Mouse (Mus musculus): Measurements from ENCODE around the gene Castor1. TPM values are rescaled to one million over a fixed set of nuclear protein-coding genes. Genes with fewer than 3 reads are reported as not detected.
A peak's percentile ranks its signal among the peaks of the same experiment; 100 is the strongest.

The Castor1 gene
- polyA plus RNA-seq, 1 experiment from 2014 or later, result 4.5 TPM

DNA sequence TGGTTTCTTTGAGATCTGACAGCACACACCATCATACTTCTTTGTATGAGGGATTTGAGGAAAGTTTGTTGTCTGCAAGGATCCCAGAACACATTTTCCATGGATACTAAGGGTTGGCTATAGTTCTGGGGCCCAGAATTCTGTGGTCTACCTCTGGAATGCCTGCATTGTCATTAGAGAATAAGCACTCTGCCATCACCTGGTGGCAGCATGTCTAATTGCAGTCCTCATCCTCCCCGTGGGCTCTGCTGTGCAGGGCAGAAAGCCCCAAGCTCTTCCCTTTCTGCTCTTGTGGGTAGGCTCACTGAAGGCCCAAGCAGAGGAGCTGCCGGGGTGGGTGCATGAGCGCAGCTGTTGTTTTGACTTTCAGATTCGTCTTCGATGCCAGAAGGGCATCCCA, 8.5 kb upstream of the Castor1 start:
- no peak overlapping the region for H3K27ac ChIP-seq
- H3K4me1 ChIP-seq, result no peaks in the 10 kb centered on the region
- 79% methylated on average over 5 of the region's 5 CpGs for WGBS
- no peaks in the 10 kb centered on the region for H3K27me3 ChIP-seq
- H3K9ac ChIP-seq, result no peak overlapping the region
- H3K9me3 ChIP-seq, result no peaks in the 10 kb centered on the region
- no peak for ATAC-seq (ENCODE audit: low FRiP score, low read depth)
- no peak overlapping the region for H3K4me2 ChIP-seq (replicated peaks)
- peaks cover 86% of the 10 kb centered on the region for H3K36me3 ChIP-seq
- no peak overlapping the region for H3K4me3 ChIP-seq

GRCm38 (mm10) chr11:4210786-4211185, 7.2 kb upstream of the Castor1 start:
- peaks cover 94% of the 10 kb centered on the region for H3K36me3 ChIP-seq

GRCm38 (mm10) chr11:4213107-4213506, 4.9 kb upstream of the Castor1 start:
- no peak for ATAC-seq (ENCODE audit: low FRiP score, low read depth)
- 92% methylated on average over 10 of the region's 10 CpGs for WGBS

More at GRCm38 (mm10) chr11:4210786-4211185, 7.2 kb upstream of the Castor1 start:
- Histone ChIP-seq H3K27me3 (no peaks in the 10 kb centered on the region), H3K27ac (no peak overlapping the region), H3K4me3 (no peak overlapping the region), H3K9me3 (no peaks in the 10 kb centered on the region), H3K9ac (no peak overlapping the region), H3K4me1 (no peaks in the 10 kb centered on the region), H3K4me2 (replicated peaks) (no peak overlapping the region)
- ATAC-seq (ENCODE audit: low FRiP score, low read depth), result no peak
- WGBS, result 68% methylated on average over 1 of the region's 1 CpGs

DNA sequence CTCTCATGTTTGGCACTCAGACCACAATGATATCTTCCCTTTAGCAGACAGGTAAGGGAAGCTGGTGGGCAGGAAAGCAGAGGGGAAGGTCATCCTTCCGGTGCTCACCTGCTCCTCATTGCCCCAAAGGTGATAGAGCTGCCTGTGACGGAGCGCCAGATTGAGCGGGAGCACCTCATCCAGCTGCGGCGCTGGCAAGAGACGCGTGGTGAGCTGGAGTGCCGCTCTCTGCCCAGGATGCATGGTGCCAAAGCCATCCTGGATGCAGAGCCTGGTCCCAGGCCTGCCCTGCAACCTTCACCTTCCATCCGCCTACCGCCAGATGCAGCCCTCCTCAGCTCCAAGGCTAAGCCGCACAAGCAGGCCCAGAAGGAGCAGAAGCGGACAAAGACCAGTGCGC, 3.5 kb upstream of the Castor1 start:
- Histone ChIP-seq H3K4me1 (peaks cover 15% of the 10 kb centered on the region), H3K27ac (no peak overlapping the region), H3K9me3 (no peaks in the 10 kb centered on the region), H3K4me2 (replicated peaks) (no peak overlapping the region), H3K9ac (no peak overlapping the region), H3K4me3 (no peak overlapping the region), H3K27me3 (peaks cover 19% of the 10 kb centered on the region), H3K36me3 (peaks cover 71% of the 10 kb centered on the region)
- 94% methylated on average over 14 of the region's 14 CpGs for WGBS
- ATAC-seq (ENCODE audit: low FRiP score, low read depth), result no peak

More at GRCm38 (mm10) chr11:4213107-4213506, 4.9 kb upstream of the Castor1 start:
- H3K36me3 ChIP-seq, result peaks cover 84% of the 10 kb centered on the region
- no peak overlapping the region for H3K4me2 ChIP-seq (replicated peaks)
- no peaks in the 10 kb centered on the region for H3K9me3 ChIP-seq
- H3K4me3 ChIP-seq, result no peak overlapping the region
- no peak overlapping the region for H3K9ac ChIP-seq
- H3K4me1 ChIP-seq, result peaks cover under 1% of the 10 kb centered on the region; the same call in 1 of the 2 replicates
- H3K27ac ChIP-seq, result no peak overlapping the region
- 0 out of 2 replicates have a peak, but pooled peaks cover 7% of the 10 kb centered on the region for H3K27me3 ChIP-seq

GRCm38 (mm10) chr11:4215061-4215460, 3.0 kb upstream of the Castor1 start:
- H3K27ac ChIP-seq, result no peak overlapping the region
- 78% methylated on average over 10 of the region's 10 CpGs for WGBS
- H3K4me2 ChIP-seq (replicated peaks), result no peak overlapping the region
- H3K9ac ChIP-seq, result no peak overlapping the region
- no peaks in the 10 kb centered on the region for H3K9me3 ChIP-seq
- peaks cover 15% of the 10 kb centered on the region for H3K4me1 ChIP-seq
- peaks cover 23% of the 10 kb centered on the region for H3K27me3 ChIP-seq
- no peak for ATAC-seq (ENCODE audit: low FRiP score, low read depth)
- H3K4me3 ChIP-seq, result no peak overlapping the region
- peaks cover 66% of the 10 kb centered on the region for H3K36me3 ChIP-seq

DNA sequence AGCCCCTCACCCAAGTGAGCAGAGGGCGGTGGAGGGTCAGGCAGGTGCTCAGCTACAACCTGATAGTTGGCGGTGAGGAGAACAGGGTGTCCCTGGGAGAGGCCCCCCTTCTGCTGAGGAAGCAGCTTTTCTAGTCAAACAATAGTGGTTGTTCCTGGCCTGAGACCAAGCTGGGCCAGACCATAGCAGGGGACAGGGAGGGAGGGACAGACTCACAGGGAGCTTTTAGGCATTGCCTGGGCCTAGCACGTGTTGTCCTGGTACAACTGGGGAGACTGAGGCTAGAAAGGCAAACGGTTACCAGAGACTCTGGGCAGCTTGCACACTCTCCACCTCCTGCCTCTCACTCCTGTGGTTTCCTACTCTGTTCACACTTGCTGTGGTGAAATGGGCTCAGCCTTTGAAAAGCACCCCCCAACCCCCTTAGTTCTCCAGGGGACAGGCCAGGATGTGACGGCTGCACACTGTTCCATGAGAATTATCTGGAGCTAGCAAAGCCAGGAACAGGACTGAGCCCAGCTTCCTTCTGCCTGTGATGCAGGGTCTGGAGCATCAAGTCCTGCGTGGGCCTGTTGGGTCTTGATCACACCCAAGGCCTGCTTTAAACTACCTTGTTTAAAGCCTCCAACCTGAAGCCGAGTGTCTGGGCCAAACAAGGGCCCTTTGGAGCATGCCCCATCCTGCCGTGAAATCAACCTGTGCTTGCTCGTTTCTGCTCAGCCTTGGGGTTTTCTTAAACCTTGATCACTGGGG, 1.6 kb upstream of the Castor1 start:
- Histone ChIP-seq H3K27me3 (peaks cover 27% of the 10 kb centered on the region), H3K4me3 (no peak overlapping the region), H3K36me3 (peaks cover 56% of the 10 kb centered on the region), H3K27ac (peak overlapping the region; percentile 2; the same call in 1 of the 2 replicates), H3K4me1 (peaks cover 15% of the 10 kb centered on the region), H3K9ac (no peak overlapping the region), H3K9me3 (no peaks in the 10 kb centered on the region), H3K4me2 (replicated peaks) (no peak overlapping the region)
- ATAC-seq (ENCODE audit: low FRiP score, low read depth), result no peak
- 74% methylated on average over 9 of the region's 9 CpGs for WGBS

DNA sequence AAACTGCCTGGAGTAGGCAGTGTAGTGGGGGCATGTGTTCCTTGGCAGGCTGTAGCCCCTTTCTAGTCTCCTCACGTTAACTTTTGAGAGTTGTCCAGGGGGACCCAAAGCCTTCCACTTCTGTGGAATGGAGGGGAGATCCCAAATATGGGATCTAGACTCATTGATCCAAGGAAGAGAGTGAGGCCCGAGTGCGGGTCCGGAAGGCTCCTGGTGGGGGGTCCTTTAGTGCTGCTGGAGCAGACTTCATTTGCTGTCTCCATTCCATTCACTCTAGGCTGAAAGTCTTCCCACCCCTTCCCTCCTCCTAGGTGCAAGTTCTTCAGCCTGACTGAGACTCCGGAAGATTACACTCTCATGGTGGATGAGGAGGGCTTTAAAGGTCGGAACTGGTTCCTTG, 612 bp downstream of the Castor1 start:
- peak overlapping the region; percentile 69 for H3K9ac ChIP-seq
- ATAC-seq (ENCODE audit: low FRiP score, low read depth), result no peak
- no peaks in the 10 kb centered on the region for H3K9me3 ChIP-seq
- WGBS, result 5% methylated on average over 6 of the region's 6 CpGs
- peaks cover 27% of the 10 kb centered on the region for H3K27me3 ChIP-seq
- peak overlapping the region; percentile 91 for H3K4me2 ChIP-seq (replicated peaks)
- peak overlapping the region; percentile 54 for H3K4me3 ChIP-seq
- H3K27ac ChIP-seq, result no peak overlapping the region
- H3K4me1 ChIP-seq, result peaks cover 18% of the 10 kb centered on the region
- peaks cover 34% of the 10 kb centered on the region for H3K36me3 ChIP-seq

DNA sequence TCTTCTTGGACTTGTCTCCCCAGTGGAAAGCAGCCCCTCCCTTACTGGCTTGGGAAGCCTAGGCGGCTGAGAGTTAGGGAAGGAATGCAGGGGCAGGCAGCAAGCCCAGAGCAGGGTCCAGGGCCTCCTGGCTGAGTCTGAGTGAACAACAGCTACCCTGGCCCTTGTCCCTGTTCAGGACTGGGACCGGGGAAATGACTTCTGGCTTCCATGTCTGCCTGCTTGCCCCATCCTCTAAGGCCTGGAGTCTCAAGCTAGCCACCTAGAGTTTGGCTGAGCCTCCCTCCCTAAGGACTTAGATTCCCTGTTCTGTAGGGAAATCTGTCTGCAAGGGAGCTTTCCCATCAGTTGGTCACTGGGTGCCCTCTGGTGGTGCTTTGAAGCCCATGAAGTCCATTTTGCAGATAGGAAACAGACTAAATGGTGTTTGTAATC, 1.3 kb downstream of the Castor1 start:
- H3K27me3 ChIP-seq, result peaks cover 27% of the 10 kb centered on the region
- no peak overlapping the region for H3K27ac ChIP-seq
- peaks cover 27% of the 10 kb centered on the region for H3K36me3 ChIP-seq
- H3K4me2 ChIP-seq (replicated peaks), result peak overlapping the region; percentile 91
- WGBS, result 9% methylated on average over 2 of the region's 2 CpGs
- H3K4me3 ChIP-seq, result no peak overlapping the region
- no peak for ATAC-seq (ENCODE audit: low FRiP score, low read depth)
- peaks cover 21% of the 10 kb centered on the region for H3K4me1 ChIP-seq
- no peaks in the 10 kb centered on the region for H3K9me3 ChIP-seq
- no peak overlapping the region for H3K9ac ChIP-seq

- Histone ChIP-seq H3K4me3 (no peak overlapping the region), H3K9ac (no peak overlapping the region), H3K27ac (no peak overlapping the region), H3K36me3 (peaks cover 22% of the 10 kb centered on the region), H3K4me2 (replicated peaks) (no peak overlapping the region), H3K9me3 (no peaks in the 10 kb centered on the region), H3K4me1 (peaks cover 21% of the 10 kb centered on the region), H3K27me3 (peaks cover 27% of the 10 kb centered on the region)
- ATAC-seq (ENCODE audit: low FRiP score, low read depth), result no peak
- whole genome bisulfite sequencing, result 72% methylated on average over 9 of the region's 9 CpGs
These were observed 1.9 kb downstream of the Castor1 start for GRCm38 (mm10) chr11:4219908-4220307.

DNA sequence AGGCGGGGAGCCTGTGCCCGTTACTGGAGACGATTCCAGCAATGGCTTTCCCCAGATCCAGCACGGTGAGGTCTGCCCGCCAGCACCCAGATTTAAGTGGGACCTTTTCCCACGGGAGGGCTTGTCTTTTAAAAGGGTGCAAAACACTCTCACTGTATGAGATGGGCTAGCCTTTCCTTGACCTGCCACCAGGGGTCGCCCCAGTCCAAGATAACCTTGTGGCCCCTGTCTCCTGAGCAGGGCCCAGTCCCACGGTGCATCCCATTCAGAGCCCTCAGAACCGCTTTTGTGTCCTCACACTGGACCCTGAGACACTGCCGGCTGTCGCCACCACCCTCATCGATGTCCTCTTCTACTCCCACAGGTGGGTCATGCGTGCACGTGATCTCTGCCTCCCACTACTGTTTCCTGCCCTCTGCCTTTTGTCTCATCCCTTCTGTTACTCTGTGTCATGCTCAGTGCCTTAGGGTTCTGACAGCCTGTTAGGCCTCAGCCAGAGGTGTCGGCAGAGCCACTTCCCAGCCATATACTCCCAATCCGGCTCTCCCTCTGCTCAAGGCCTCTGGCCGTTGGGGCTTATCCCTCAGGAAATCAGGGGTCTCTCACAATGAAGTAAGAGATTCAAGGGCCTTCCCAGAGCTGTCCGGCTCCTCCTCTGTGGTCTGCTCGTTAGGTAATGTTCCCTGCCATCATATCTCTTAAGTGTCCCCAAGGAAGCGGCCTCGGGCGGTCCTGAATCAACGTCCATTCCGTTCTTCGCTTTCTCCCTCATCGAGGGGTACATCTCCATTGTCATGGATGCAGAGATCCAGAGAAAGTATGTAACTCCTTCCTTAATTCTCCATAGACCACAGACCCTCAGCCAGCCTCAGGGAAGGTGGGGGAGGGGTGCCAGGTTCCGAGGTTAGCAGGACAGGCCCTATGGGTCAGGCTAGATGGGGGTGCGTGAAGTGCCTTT, 2.7 kb downstream of the Castor1 start:
- Histone ChIP-seq H3K9ac (no peak overlapping the region), H3K36me3 (peaks cover 13% of the 10 kb centered on the region), H3K9me3 (no peaks in the 10 kb centered on the region), H3K4me3 (no peak overlapping the region), H3K4me1 (peaks cover 21% of the 10 kb centered on the region), H3K27me3 (peaks cover 27% of the 10 kb centered on the region), H3K27ac (no peak overlapping the region), H3K4me2 (replicated peaks) (no peak overlapping the region)
- no peak for ATAC-seq (ENCODE audit: low FRiP score, low read depth)
- 52% methylated on average over 28 of the region's 28 CpGs for WGBS

GRCm38 (mm10) chr11:4222046-4222950, 4.3 kb downstream of the Castor1 start:
- no peak overlapping the region for H3K27ac ChIP-seq
- no peaks in the 10 kb centered on the region for H3K36me3 ChIP-seq
- H3K4me2 ChIP-seq (replicated peaks), result no peak overlapping the region
- H3K9ac ChIP-seq, result no peak overlapping the region
- peaks cover 21% of the 10 kb centered on the region for H3K4me1 ChIP-seq
- no peaks in the 10 kb centered on the region for H3K9me3 ChIP-seq
- no peak overlapping the region for H3K4me3 ChIP-seq
- peaks cover 27% of the 10 kb centered on the region for H3K27me3 ChIP-seq
- ATAC-seq (ENCODE audit: low FRiP score, low read depth), result no peak
- WGBS, result 76% methylated on average over 17 of the region's 17 CpGs

All from limb, embryonic 13.5 days (tissue).